Mouse (Mus musculus): ENCODE results near the gene Fgd2. TPM values are rescaled to one million over a fixed set of nuclear protein-coding genes. Genes with fewer than 3 reads are reported as not detected.
"Not testable (repeated sequence)": the region's sequence is repeated elsewhere in the genome, so short reads cannot be mapped to it uniquely, and the experiment has no call there.

Fgd2 gene
- 2.1 and 3.4 TPM in 2 replicates for polyA plus RNA-seq (2012; ENCODE audit: insufficient read depth, insufficient read length, missing spikeins)

DNA sequence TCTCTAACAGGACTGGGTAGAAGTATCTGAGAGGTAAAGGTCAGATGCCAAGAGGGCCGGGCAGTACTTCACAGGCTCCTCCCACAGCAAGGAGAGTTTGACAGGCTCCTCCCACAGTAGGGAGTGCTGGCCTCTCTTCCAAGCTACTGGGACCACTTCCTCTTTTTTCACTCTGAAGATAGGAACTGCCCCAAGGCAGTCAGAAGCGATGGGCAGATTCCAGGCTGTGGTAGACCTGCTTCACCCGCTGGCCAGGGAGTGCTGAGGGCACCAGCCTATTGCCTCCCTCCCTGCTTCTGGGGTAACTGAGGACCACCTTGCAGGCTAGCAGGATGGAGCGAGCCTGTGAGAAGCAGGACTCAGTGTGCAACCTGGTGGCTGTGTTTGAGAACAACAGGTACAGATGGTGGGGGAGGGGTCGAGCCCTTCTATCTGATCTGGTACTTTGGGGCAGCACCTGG is at the start of gene Fgd2:
Gene Fgd2 (plus strand): TSS at position 154 of the 461 bp plus-strand sequence.
- Histone ChIP-seq H3K4me3 (ENCODE audit: insufficient read depth, low read depth, low read length) (peak within 1 kb of the TSS; percentile 41), H3K4me1 (ENCODE audit: control insufficient read depth, insufficient read depth, insufficient read length, low read length) (peaks cover 9% of the 10 kb centered on the region; the same call in 1 of the 2 replicates), H3K27ac (replicated peaks; ENCODE audit: low read depth, low read length) (0 out of 2 replicates have a peak within 1 kb of the TSS, but pooled peaks have one; percentile 38)

- Histone ChIP-seq H3K4me3 (ENCODE audit: insufficient read depth, low read depth, low read length) (no peak overlapping the region), H3K4me1 (ENCODE audit: control insufficient read depth, insufficient read depth, insufficient read length, low read length) (peaks cover 14% of the 10 kb centered on the region), H3K27ac (replicated peaks; ENCODE audit: low read depth, low read length) (no peak overlapping the region)
Measured at GRCm38 (mm10) chr17:29311602-29312001, 49.1 kb upstream of the Fgd2 start.

DNA sequence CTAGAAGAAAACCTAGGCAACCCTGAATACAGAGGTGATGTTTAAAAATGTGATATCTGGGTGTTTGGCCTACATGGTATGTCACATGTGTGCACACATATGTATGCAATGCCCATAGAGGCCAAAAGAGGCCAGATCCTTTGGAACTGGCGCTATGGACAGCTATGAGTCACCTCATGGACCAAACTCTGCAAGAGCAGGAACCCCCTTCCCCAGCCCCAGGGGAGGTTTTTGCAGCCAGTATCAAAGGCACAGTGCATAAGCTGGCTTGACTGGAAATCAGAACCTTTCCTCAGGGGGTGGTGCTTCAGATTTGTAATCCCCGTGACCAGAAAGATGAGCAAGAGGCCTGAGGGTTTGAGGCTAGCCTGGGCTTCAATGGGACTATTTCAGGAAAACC is 48.6 kb upstream of the Fgd2 start:
- H3K4me1 ChIP-seq (ENCODE audit: control insufficient read depth, insufficient read depth, insufficient read length, low read length) = peaks cover 18% of the 10 kb centered on the region
- no peak overlapping the region for H3K4me3 ChIP-seq (ENCODE audit: insufficient read depth, low read depth, low read length)
- H3K27ac ChIP-seq (replicated peaks; ENCODE audit: low read depth, low read length) = no peak overlapping the region

DNA sequence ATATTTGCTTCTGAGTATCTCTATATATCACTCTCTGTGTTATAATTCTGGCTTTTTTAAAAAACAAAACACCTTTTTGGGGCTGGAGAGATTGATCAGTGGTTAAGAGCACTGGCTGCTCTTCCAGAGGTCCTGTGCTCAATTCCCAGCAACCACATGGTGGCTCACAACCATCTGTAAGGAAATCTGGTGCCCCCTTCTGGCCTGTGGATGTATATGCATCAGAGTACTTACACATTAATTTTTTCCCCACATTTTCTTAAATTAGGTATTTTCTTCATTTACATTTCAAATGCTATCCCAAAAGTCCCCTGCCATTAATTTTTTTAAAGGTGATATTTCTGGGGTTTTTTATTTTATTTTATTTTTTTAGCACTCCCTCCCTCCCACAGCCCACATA is 47.4 kb upstream of the Fgd2 start:
- H3K27ac ChIP-seq (replicated peaks; ENCODE audit: low read depth, low read length) = no peak overlapping the region
- H3K4me1 ChIP-seq (ENCODE audit: control insufficient read depth, insufficient read depth, insufficient read length, low read length) = peaks cover 18% of the 10 kb centered on the region
- H3K4me3 ChIP-seq (ENCODE audit: insufficient read depth, low read depth, low read length) = no peak overlapping the region

DNA sequence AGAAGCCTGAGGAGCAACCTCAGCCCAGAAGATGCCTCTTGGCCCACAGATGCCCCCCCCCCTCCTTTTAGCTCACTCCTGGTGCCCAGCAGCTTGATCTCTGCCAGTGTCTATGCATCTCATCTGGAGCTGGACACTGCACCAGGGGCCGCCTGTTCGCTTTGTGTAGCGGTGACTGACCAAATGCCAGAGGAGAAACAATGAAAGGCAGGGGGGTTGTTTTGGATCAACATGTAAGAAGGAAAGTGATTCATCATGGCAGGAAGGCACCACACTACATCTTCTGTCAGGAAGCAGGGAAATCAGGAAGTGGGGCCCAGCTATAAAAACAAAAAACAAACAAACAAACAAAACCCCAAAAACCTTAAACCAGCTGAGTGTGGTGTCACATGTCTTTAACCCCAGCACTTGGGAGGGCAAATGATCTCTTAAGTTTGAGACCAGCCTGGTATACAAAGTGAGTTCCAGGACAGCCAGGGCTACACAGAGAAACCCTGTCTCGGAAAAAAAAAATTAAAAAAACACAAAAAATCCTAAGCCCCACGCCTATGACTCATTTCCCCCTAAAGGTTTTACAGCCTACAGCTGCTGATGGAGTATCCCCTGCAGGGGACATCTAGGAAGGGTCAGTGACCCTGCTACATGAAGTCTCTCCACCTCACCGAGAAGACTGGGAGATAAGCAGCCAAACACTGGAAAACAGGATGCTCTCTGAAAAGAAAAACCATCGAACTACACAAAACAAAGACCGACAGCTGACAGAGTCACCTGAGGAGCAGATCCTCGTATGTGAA is 44.8 kb upstream of the Fgd2 start:
- Histone ChIP-seq H3K4me3 (ENCODE audit: insufficient read depth, low read depth, low read length) (no peak overlapping the region), H3K27ac (replicated peaks; ENCODE audit: low read depth, low read length) (peak overlapping the region; percentile 62; the same call in 1 of the 2 replicates), H3K4me1 (ENCODE audit: control insufficient read depth, insufficient read depth, insufficient read length, low read length) (peaks cover 18% of the 10 kb centered on the region)

DNA sequence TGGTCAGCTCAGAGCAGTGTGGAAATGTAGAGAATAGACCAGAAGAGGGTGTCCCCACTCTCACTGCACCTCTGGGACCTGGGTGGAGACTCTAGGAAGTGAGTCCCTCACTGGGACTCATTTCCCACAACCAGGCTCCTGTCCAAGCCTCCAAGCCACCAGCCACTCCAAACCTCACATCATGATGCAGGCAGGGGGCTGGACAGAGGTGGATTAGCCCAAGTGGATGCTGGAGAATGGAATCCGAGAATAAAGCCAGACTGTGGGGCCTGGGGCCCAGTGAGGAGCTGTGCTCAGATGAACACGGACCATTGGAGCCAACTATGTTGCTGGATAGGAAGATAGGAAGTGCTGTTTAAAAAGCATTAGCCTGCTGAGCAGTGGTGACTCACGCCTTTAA is 43.8 kb upstream of the Fgd2 start:
- Histone ChIP-seq H3K4me1 (ENCODE audit: control insufficient read depth, insufficient read depth, insufficient read length, low read length) (peaks cover 18% of the 10 kb centered on the region), H3K4me3 (ENCODE audit: insufficient read depth, low read depth, low read length) (no peak overlapping the region), H3K27ac (replicated peaks; ENCODE audit: low read depth, low read length) (peak overlapping the region; percentile 38)

DNA sequence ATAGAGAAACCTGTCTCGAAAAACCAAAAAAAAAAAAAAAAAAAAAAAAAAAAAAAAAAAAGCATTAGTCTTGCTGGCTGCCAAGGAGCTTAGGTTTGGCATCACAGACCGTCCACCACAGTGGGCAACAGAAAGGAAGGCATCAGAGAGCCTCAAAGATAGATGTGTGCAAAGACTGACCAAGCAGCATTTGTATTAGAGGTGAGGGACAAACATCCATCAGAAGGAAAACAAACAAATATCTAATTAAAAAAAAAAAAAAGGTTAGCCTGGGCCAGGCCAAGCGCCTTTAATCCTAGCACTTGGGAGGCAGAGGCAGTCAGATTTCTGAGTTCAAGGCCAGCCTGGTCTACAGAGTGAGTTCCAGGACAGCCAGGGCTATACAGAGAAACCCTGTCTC is 43.3 kb upstream of the Fgd2 start, which contains the start of gene Pi16:
Gene Pi16 (plus strand): TSS at position 301 of the 400 bp plus-strand sequence.
- H3K4me3 ChIP-seq (ENCODE audit: insufficient read depth, low read depth, low read length) = not testable (repeated sequence)
- peak within 1 kb of the TSS; percentile 38 for H3K27ac ChIP-seq (replicated peaks; ENCODE audit: low read depth, low read length)

DNA sequence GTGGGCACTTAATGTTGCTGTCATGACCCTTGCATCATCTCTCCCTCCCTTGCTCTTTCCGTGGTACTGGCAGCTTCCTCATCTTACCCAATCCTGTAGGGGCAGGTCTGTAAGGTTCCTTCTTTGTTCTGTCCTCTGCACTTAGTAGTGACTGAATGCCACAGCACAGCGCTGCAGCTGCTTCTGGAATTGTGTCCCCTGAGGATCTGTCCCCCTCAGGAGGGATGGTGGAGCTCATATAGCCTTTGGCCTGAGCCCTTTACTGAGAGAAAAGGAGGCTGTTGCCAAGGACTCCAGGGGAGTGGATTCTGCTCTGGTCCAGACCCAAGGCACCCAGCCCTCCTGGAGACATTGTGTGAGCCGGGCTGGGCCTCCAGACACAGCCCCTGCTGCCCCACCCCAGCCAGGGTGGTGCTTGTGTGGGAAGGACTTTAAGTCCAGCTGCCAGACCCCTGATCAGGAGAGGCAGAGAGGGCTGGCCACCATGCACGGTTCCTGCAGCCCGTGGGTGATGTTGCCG is 41.9 kb upstream of the Fgd2 start:
- H3K27ac ChIP-seq (replicated peaks; ENCODE audit: low read depth, low read length) = no peak overlapping the region
- no peak overlapping the region for H3K4me3 ChIP-seq (ENCODE audit: insufficient read depth, low read depth, low read length)
- H3K4me1 ChIP-seq (ENCODE audit: control insufficient read depth, insufficient read depth, insufficient read length, low read length) = peaks cover 18% of the 10 kb centered on the region

More for the DNA sequence above, 43.3 kb upstream of the Fgd2 start, which contains the start of gene Pi16:
- peaks cover 18% of the 10 kb centered on the region for H3K4me1 ChIP-seq (ENCODE audit: control insufficient read depth, insufficient read depth, insufficient read length, low read length)

DNA sequence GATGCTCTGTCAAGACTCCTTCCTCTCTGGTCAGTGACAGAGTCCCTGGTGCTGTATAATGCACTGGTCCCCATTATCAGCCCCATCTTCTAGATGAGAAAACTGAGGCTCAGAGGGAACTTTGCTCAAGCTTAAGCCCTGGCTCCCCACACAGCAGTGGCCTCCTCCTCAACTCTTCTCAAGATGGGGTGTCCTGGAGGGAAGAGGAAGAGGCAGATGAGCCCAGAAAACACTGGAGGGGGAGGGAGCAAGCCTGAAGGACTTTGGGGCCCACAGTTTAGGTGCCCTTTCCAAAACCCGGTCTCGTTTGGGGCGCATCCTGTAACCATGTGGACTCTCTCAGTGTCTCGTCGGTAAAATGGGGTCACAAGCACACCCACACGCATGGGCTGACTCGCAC is 41.2 kb upstream of the Fgd2 start:
- Histone ChIP-seq H3K4me3 (ENCODE audit: insufficient read depth, low read depth, low read length) (peak overlapping the region; percentile 25; the same call in 1 of the 2 replicates), H3K27ac (replicated peaks; ENCODE audit: low read depth, low read length) (no peak overlapping the region), H3K4me1 (ENCODE audit: control insufficient read depth, insufficient read depth, insufficient read length, low read length) (peaks cover 18% of the 10 kb centered on the region)

GRCm38 (mm10) chr17:29319881-29320639 is 40.7 kb upstream of the Fgd2 start:
- H3K27ac ChIP-seq (replicated peaks; ENCODE audit: low read depth, low read length) = no peak overlapping the region
- H3K4me1 ChIP-seq (ENCODE audit: control insufficient read depth, insufficient read depth, insufficient read length, low read length) = peaks cover 18% of the 10 kb centered on the region
- no peak overlapping the region; the same call in 1 of the 2 replicates for H3K4me3 ChIP-seq (ENCODE audit: insufficient read depth, low read depth, low read length)

GRCm38 (mm10) chr17:29321765-29322602 is 38.7 kb upstream of the Fgd2 start:
- H3K27ac ChIP-seq (replicated peaks; ENCODE audit: low read depth, low read length) = no peak overlapping the region
- no peak overlapping the region for H3K4me3 ChIP-seq (ENCODE audit: insufficient read depth, low read depth, low read length)
- peaks cover under 1% of the 10 kb centered on the region; the same call in 1 of the 2 replicates for H3K4me1 ChIP-seq (ENCODE audit: control insufficient read depth, insufficient read depth, insufficient read length, low read length)

GRCm38 (mm10) chr17:29322603-29322962 is 38.1 kb upstream of the Fgd2 start:
- H3K4me3 ChIP-seq (ENCODE audit: insufficient read depth, low read depth, low read length) = no peak overlapping the region
- no peaks in the 10 kb centered on the region for H3K4me1 ChIP-seq (ENCODE audit: control insufficient read depth, insufficient read depth, insufficient read length, low read length)
- no peak overlapping the region for H3K27ac ChIP-seq (replicated peaks; ENCODE audit: low read depth, low read length)

- H3K4me1 ChIP-seq (ENCODE audit: control insufficient read depth, insufficient read depth, insufficient read length, low read length) = no peaks in the 10 kb centered on the region
- H3K27ac ChIP-seq (replicated peaks; ENCODE audit: low read depth, low read length) = no peak overlapping the region
- H3K4me3 ChIP-seq (ENCODE audit: insufficient read depth, low read depth, low read length) = no peak overlapping the region
Measured at GRCm38 (mm10) chr17:29323625-29324024, 37.1 kb upstream of the Fgd2 start.

GRCm38 (mm10) chr17:29325831-29326230 is 34.9 kb upstream of the Fgd2 start:
- Histone ChIP-seq H3K4me3 (ENCODE audit: insufficient read depth, low read depth, low read length) (no peak overlapping the region), H3K4me1 (ENCODE audit: control insufficient read depth, insufficient read depth, insufficient read length, low read length) (no peaks in the 10 kb centered on the region), H3K27ac (replicated peaks; ENCODE audit: low read depth, low read length) (no peak overlapping the region)

Measured in brown adipose tissue, adult 24 weeks (tissue).